Mouse (Mus musculus) cerebellum, adult 11 months (tissue): Measurements from ENCODE around the gene Msl1.

Source experiments
- DNase-seq: peaks from one replicate; pipeline ENCODE4 v3.0.0; 2022

Msl1 gene

GRCm38 (mm10) chr11:98764746-98765145 lies 30.6 kb upstream of the Msl1 start:
- no peak for DNase-seq

GRCm38 (mm10) chr11:98765421-98766309 lies 29.7 kb upstream of the Msl1 start:
- no peak for DNase-seq

GRCm38 (mm10) chr11:98766346-98766745 lies 29.0 kb upstream of the Msl1 start:
- DNase-seq = no peak

- DNase-seq = no peak
Observed at GRCm38 (mm10) chr11:98766816-98767215, 28.5 kb upstream of the Msl1 start.

- no peak for DNase-seq
Observed at GRCm38 (mm10) chr11:98767276-98767675, 28.0 kb upstream of the Msl1 start.

GRCm38 (mm10) chr11:98767713-98768112 lies 27.6 kb upstream of the Msl1 start:
- no peak for DNase-seq

- DNase-seq = no peak
Observed at GRCm38 (mm10) chr11:98768127-98769006, 26.9 kb upstream of the Msl1 start.

- no peak for DNase-seq
Observed at GRCm38 (mm10) chr11:98769007-98769954, 26.0 kb upstream of the Msl1 start.

GRCm38 (mm10) chr11:98770096-98770975 lies 25.0 kb upstream of the Msl1 start:
- no peak for DNase-seq

GRCm38 (mm10) chr11:98771131-98771530 lies 24.2 kb upstream of the Msl1 start:
- no peak for DNase-seq

- no peak for DNase-seq
Observed at GRCm38 (mm10) chr11:98771844-98772525, 23.3 kb upstream of the Msl1 start.

GRCm38 (mm10) chr11:98772667-98773171 lies 22.6 kb upstream of the Msl1 start:
- no peak for DNase-seq

- peak; percentile 100 for DNase-seq
Observed at GRCm38 (mm10) chr11:98773635-98774295, 21.6 kb upstream of the Msl1 start.

- no peak for DNase-seq
Observed at GRCm38 (mm10) chr11:98774582-98775347, 20.6 kb upstream of the Msl1 start, which contains the start of gene Nr1d1. Gene Nr1d1 (minus strand): TSS chr11:98775333.

GRCm38 (mm10) chr11:98775348-98776051 lies 19.8 kb upstream of the Msl1 start:
- peak; percentile 100 for DNase-seq

- DNase-seq = no peak
Observed at GRCm38 (mm10) chr11:98776052-98776764, 19.1 kb upstream of the Msl1 start.

- DNase-seq = no peak
Observed at GRCm38 (mm10) chr11:98776843-98777590, 18.3 kb upstream of the Msl1 start.
